Mouse (Mus musculus): ENCODE measurements around the gene Rtca. TPM values are rescaled to one million over a fixed set of nuclear protein-coding genes. Genes with fewer than 3 reads are reported as not detected.

The Rtca gene
- polyA plus RNA-seq, 1 experiment from 2014 or later, result 76.3 TPM

- Histone ChIP-seq H3K27me3 (ENCODE audit: insufficient read depth, low read length) (no peaks in the 10 kb centered on the region), H3K4me1 (ENCODE audit: insufficient read depth, low read length) (no peaks in the 10 kb centered on the region), H3K27ac (ENCODE audit: low read length) (no peak overlapping the region), H3K9ac (replicated peaks; ENCODE audit: low read length) (no peak overlapping the region), H3K4me3 (ENCODE audit: low read length) (no peak overlapping the region), H3K9me3 (ENCODE audit: low read length) (no peaks in the 10 kb centered on the region), H3K4me2 (replicated peaks; ENCODE audit: low read depth, low read length) (no peak overlapping the region), H3K36me3 (ENCODE audit: insufficient read depth, low read length) (no peaks in the 10 kb centered on the region)
- no peak for ATAC-seq (ENCODE audit: low FRiP score, low TSS enrichment)
- WGBS, result 57% methylated on average over 1 of the region's 1 CpGs
Measured at GRCm38 (mm10) chr3:116442788-116443187, 65.2 kb downstream of the Rtca start.

GRCm38 (mm10) chr3:116441518-116442205 lies 66.3 kb downstream of the Rtca start:
- Histone ChIP-seq H3K4me1 (ENCODE audit: insufficient read depth, low read length) (no peaks in the 10 kb centered on the region), H3K9me3 (ENCODE audit: low read length) (no peaks in the 10 kb centered on the region), H3K27me3 (ENCODE audit: insufficient read depth, low read length) (no peaks in the 10 kb centered on the region), H3K9ac (replicated peaks; ENCODE audit: low read length) (no peak overlapping the region), H3K27ac (ENCODE audit: low read length) (no peak overlapping the region), H3K4me2 (replicated peaks; ENCODE audit: low read depth, low read length) (no peak overlapping the region), H3K4me3 (ENCODE audit: low read length) (no peak overlapping the region), H3K36me3 (ENCODE audit: insufficient read depth, low read length) (no peaks in the 10 kb centered on the region)
- no peak for ATAC-seq (ENCODE audit: low FRiP score, low TSS enrichment)
- 85% methylated on average over 15 of the region's 15 CpGs for WGBS

GRCm38 (mm10) chr3:116440066-116440997 lies 67.7 kb downstream of the Rtca start:
- 76% methylated on average over 8 of the region's 8 CpGs for WGBS
- H3K9ac ChIP-seq (replicated peaks; ENCODE audit: low read length), result no peak overlapping the region
- no peaks in the 10 kb centered on the region for H3K27me3 ChIP-seq (ENCODE audit: insufficient read depth, low read length)
- H3K4me2 ChIP-seq (replicated peaks; ENCODE audit: low read depth, low read length), result no peak overlapping the region
- H3K9me3 ChIP-seq (ENCODE audit: low read length), result no peaks in the 10 kb centered on the region
- no peaks in the 10 kb centered on the region for H3K36me3 ChIP-seq (ENCODE audit: insufficient read depth, low read length)
- H3K27ac ChIP-seq (ENCODE audit: low read length), result no peak overlapping the region
- H3K4me1 ChIP-seq (ENCODE audit: insufficient read depth, low read length), result no peaks in the 10 kb centered on the region
- no peak overlapping the region for H3K4me3 ChIP-seq (ENCODE audit: low read length)
- ATAC-seq (ENCODE audit: low FRiP score, low TSS enrichment), result no peak

Other genes with a start within 250 kb of the Rtca start
- 13.9 and 14.3 TPM in 2 replicates for gene Cdc14a, start 84.2 kb downstream of the Rtca start, polyA plus RNA-seq (2015; fragmentation: Nextera tagmentation; extraction: Ambion mirVana)
- gene Dbt, start 4.9 kb upstream of the Rtca start, polyA plus RNA-seq (2015; fragmentation: Nextera tagmentation; extraction: Ambion mirVana), result 24.2 and 25.2 TPM in 2 replicates
- 0.35 and 0.59 TPM in 2 replicates for gene Lrrc39, start 54.8 kb upstream of the Rtca start, polyA plus RNA-seq (2015; fragmentation: Nextera tagmentation; extraction: Ambion mirVana)
- gene Sass6, start 86.8 kb upstream of the Rtca start, polyA plus RNA-seq (2015; fragmentation: Nextera tagmentation; extraction: Ambion mirVana), result 17.9 and 23.0 TPM in 2 replicates
- 22.5 and 28.1 TPM in 2 replicates for gene Trmt13, start 106.4 kb upstream of the Rtca start, polyA plus RNA-seq (2015; fragmentation: Nextera tagmentation; extraction: Ambion mirVana)
- gene Mfsd14a, start 154.5 kb upstream of the Rtca start, polyA plus RNA-seq (2015; fragmentation: Nextera tagmentation; extraction: Ambion mirVana), result 104 TPM in 2 replicates
- gene Gm43191, start 173.1 kb upstream of the Rtca start, polyA plus RNA-seq (2015; fragmentation: Nextera tagmentation; extraction: Ambion mirVana), result 0.37 TPM in 1 of 2 replicates, not detected in the other
- gene Slc35a3, start 204.6 kb upstream of the Rtca start, polyA plus RNA-seq (2015; fragmentation: Nextera tagmentation; extraction: Ambion mirVana), result 18.2 and 18.4 TPM in 2 replicates

Data from kidney, embryonic 16.5 days (tissue).